Mouse (Mus musculus): ENCODE data around the gene Tmem216. TPM values are rescaled to one million over a fixed set of nuclear protein-coding genes. Genes with fewer than 3 reads are reported as not detected.
"Not testable (repeated sequence)": the region's sequence is repeated elsewhere in the genome, so short reads cannot be mapped to it uniquely, and the experiment has no call there.

The Tmem216 gene
- polyA plus RNA-seq, 2 experiments, result 9.7 to 16.9 TPM

- H3K4me2 ChIP-seq (ENCODE audit: low read depth); H3K36me3 ChIP-seq (replicated peaks; ENCODE audit: control insufficient read depth, insufficient read depth, low read depth); DNase-seq (ENCODE audit: low read depth in 3 of 3, low spot score in 3 of 3); ATAC-seq (ENCODE audit: insufficient read depth); H3K9me3 ChIP-seq (ENCODE audit: control insufficient read depth, low read length); H3K27ac ChIP-seq; H3K9ac ChIP-seq (replicated peaks); H3K27me3 ChIP-seq (ENCODE audit: control insufficient read depth, insufficient read depth, low read length); H3K4me3 ChIP-seq (ENCODE audit: insufficient read depth in 1 of 2, low read depth in 2 of 2, low read length in 2 of 2): not testable (repeated sequence)
- peaks cover 9 to 21% of the 10 kb centered on the region in 2 experiments for H3K4me1 ChIP-seq (replicated peaks; ENCODE audit: control insufficient read depth in 2 of 2, insufficient read depth in 2 of 2, low read length in 1 of 2)
- TF ChIP-seq CTCF (IDR thresholded peaks at IDR 0.05; ENCODE audit: low read depth), result peak; percentile 34; the same call in 1 of the 2 replicates
- WGBS (ENCODE audit: insufficient replicate concordance), result 58% methylated on average over 4 of the region's 4 CpGs
These were observed 1.9 kb upstream of the Tmem216 start for GRCm38 (mm10) chr19:10557837-10558375.

- DNase-seq (ENCODE audit: low read depth in 3 of 3, low spot score in 3 of 3) (no peak), ATAC-seq (ENCODE audit: insufficient read depth) (no peak)
- Histone ChIP-seq H3K4me1 (replicated peaks; ENCODE audit: control insufficient read depth in 2 of 2, insufficient read depth in 2 of 2, low read length in 1 of 2) (peaks cover 9 to 21% of the 10 kb centered on the region in 2 experiments), H3K9me3 (ENCODE audit: control insufficient read depth, low read length) (no peaks in the 10 kb centered on the region), H3K9ac (replicated peaks) (no peak overlapping the region), H3K4me2 (ENCODE audit: low read depth) (no peak overlapping the region), H3K36me3 (replicated peaks; ENCODE audit: control insufficient read depth, insufficient read depth, low read depth) (no peaks in the 10 kb centered on the region), H3K4me3 (ENCODE audit: insufficient read depth in 1 of 2, low read depth in 2 of 2, low read length in 2 of 2) (no peak overlapping the region), H3K27me3 (ENCODE audit: control insufficient read depth, insufficient read depth, low read length) (no peaks in the 10 kb centered on the region), H3K27ac (no peak overlapping the region)
- no peak for TF ChIP-seq EP300 (IDR thresholded peaks at IDR 0.05; ENCODE audit: low read depth)
- no peak for TF ChIP-seq CTCF (IDR thresholded peaks at IDR 0.05; ENCODE audit: low read depth)
- WGBS (ENCODE audit: insufficient replicate concordance), result 60% methylated on average over 2 of the region's 2 CpGs
These were observed 1.4 kb upstream of the Tmem216 start for GRCm38 (mm10) chr19:10557430-10557829.

GRCm38 (mm10) chr19:10557001-10557400 is 963 bp upstream of the Tmem216 start:
- H3K4me1 ChIP-seq (replicated peaks; ENCODE audit: control insufficient read depth in 2 of 2, insufficient read depth in 2 of 2, low read length in 1 of 2), result peaks cover 9 to 17% of the 10 kb centered on the region in 2 experiments
- no peak for TF ChIP-seq CTCF (IDR thresholded peaks at IDR 0.05; ENCODE audit: low read depth)
- no peak for TF ChIP-seq EP300 (IDR thresholded peaks at IDR 0.05; ENCODE audit: low read depth)
- ATAC-seq (ENCODE audit: insufficient read depth), result no peak
- H3K27me3 ChIP-seq (ENCODE audit: control insufficient read depth, insufficient read depth, low read length), result no peaks in the 10 kb centered on the region
- no peak for DNase-seq (ENCODE audit: low read depth in 3 of 3, low spot score in 3 of 3)
- H3K36me3 ChIP-seq (replicated peaks; ENCODE audit: control insufficient read depth, insufficient read depth, low read depth), result no peaks in the 10 kb centered on the region
- no peak overlapping the region for H3K9ac ChIP-seq (replicated peaks)
- H3K4me2 ChIP-seq (ENCODE audit: low read depth), result no peak overlapping the region
- H3K9me3 ChIP-seq (ENCODE audit: control insufficient read depth, low read length), result no peaks in the 10 kb centered on the region
- WGBS (ENCODE audit: insufficient replicate concordance), result 39% methylated on average over 2 of the region's 2 CpGs
- no peak overlapping the region for H3K27ac ChIP-seq
- H3K4me3 ChIP-seq (ENCODE audit: insufficient read depth in 1 of 2, low read depth in 2 of 2, low read length in 2 of 2), result no peak overlapping the region

GRCm38 (mm10) chr19:10539454-10539853 is 16.6 kb downstream of the Tmem216 start:
- DNase-seq (ENCODE audit: low read depth in 3 of 3, low spot score in 3 of 3) (peak; percentile 40 to 45 (median 42)), ATAC-seq (ENCODE audit: insufficient read depth) (peak; percentile 82)
- Histone ChIP-seq H3K4me3 (ENCODE audit: insufficient read depth in 1 of 2, low read depth in 2 of 2, low read length in 2 of 2) (no peak overlapping the region), H3K36me3 (replicated peaks; ENCODE audit: control insufficient read depth, insufficient read depth, low read depth) (peaks cover 85% of the 10 kb centered on the region), H3K9me3 (ENCODE audit: control insufficient read depth, low read length) (no peaks in the 10 kb centered on the region), H3K27ac (peak overlapping the region; percentile 21; the same call in 1 of the 2 replicates), H3K4me1 (replicated peaks; ENCODE audit: control insufficient read depth in 2 of 2, insufficient read depth in 2 of 2, low read length in 1 of 2) (peaks cover 3 to 8% of the 10 kb centered on the region in 2 experiments; a peak in 3 of 4 replicates), H3K4me2 (ENCODE audit: low read depth) (peak overlapping the region; percentile 31), H3K9ac (replicated peaks) (no peak overlapping the region), H3K27me3 (ENCODE audit: control insufficient read depth, insufficient read depth, low read length) (no peaks in the 10 kb centered on the region)
- no peak for TF ChIP-seq EP300 (IDR thresholded peaks at IDR 0.05; ENCODE audit: low read depth)
- TF ChIP-seq CTCF (IDR thresholded peaks at IDR 0.05; ENCODE audit: low read depth), result no peak
- WGBS (ENCODE audit: insufficient replicate concordance), result 27% methylated on average over 5 of the region's 5 CpGs

GRCm38 (mm10) chr19:10530082-10530481 is 26.0 kb downstream of the Tmem216 start:
- Histone ChIP-seq H3K27ac (no peak overlapping the region), H3K27me3 (ENCODE audit: control insufficient read depth, insufficient read depth, low read length) (no peaks in the 10 kb centered on the region), H3K36me3 (replicated peaks; ENCODE audit: control insufficient read depth, insufficient read depth, low read depth) (peaks cover 56% of the 10 kb centered on the region), H3K9me3 (ENCODE audit: control insufficient read depth, low read length) (no peaks in the 10 kb centered on the region), H3K4me2 (ENCODE audit: low read depth) (no peak overlapping the region), H3K4me1 (replicated peaks; ENCODE audit: control insufficient read depth in 2 of 2, insufficient read depth in 2 of 2, low read length in 1 of 2) (peaks cover 8 to 10% of the 10 kb centered on the region in 2 experiments), H3K9ac (replicated peaks) (no peak overlapping the region), H3K4me3 (ENCODE audit: insufficient read depth in 1 of 2, low read depth in 2 of 2, low read length in 2 of 2) (no peak overlapping the region)
- DNase-seq (ENCODE audit: low read depth in 3 of 3, low spot score in 3 of 3) (no peak), ATAC-seq (ENCODE audit: insufficient read depth) (no peak)
- TF ChIP-seq EP300 (IDR thresholded peaks at IDR 0.05; ENCODE audit: low read depth) (no peak), CTCF (IDR thresholded peaks at IDR 0.05; ENCODE audit: low read depth) (peak; percentile 48)
- WGBS (ENCODE audit: insufficient replicate concordance), result 93% methylated on average over 1 of the region's 1 CpGs
